Mouse (Mus musculus) kidney, postnatal 25 days (tissue): ENCODE data around the gene Synm.

Experiments
- DNase-seq, 2 experiments: peaks; one replicate each; pipeline ENCODE4 v3.0.0; 2021; ENCODE audit warnings: mixed read lengths in 2 of 2

Synm gene

DNA sequence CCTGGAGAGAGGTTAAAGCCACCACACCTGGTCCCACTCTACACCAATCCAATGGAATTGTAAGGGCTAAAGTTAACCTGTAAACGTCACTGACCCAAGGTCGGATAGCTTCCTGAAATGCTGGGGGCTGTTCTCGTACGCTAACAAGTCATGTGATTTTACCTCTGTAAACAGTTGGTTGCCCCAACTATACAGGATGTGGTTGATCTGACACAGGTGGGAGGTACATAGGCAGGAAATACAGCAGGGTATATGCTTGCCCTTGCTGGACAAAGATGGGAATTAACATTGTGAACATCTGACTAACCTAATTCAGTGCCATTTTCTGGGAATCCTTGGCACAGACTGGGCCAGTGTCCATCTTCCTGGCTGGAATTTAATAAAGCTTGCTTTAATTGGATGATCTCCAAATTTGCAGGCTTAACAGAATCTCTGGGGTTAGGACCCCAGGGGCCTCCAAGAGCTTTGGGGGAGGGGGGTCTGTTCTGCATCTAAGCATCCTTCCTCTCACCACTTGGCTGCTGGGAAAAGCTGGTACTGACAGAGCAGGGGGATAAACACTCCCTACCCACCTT, 11.7 kb downstream of the Synm start:
- no peak for DNase-seq

- DNase-seq = no peak
These were observed 17.8 kb downstream of the Synm start for GRCm38 (mm10) chr7:67741706-67742105.

DNA sequence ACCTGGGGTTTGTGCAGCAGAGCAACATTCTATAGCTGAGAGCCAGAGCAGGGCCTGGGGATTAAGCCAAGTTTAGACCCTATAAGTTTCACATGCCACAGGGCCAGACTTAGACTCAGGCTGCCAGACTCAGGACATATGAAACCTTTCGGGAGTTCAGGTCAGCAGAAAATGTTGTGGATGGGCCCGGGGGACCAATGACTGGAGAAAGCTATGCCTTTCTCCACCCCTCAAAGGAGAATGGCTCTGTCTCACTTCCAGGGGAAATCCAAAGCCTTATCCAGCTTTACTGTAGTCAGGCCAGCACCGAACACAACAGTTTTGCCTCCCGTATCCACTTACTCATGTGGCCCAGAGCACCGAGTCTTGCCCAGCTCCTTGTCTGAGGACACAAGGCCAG, 18.7 kb downstream of the Synm start:
- DNase-seq = no peak

DNA sequence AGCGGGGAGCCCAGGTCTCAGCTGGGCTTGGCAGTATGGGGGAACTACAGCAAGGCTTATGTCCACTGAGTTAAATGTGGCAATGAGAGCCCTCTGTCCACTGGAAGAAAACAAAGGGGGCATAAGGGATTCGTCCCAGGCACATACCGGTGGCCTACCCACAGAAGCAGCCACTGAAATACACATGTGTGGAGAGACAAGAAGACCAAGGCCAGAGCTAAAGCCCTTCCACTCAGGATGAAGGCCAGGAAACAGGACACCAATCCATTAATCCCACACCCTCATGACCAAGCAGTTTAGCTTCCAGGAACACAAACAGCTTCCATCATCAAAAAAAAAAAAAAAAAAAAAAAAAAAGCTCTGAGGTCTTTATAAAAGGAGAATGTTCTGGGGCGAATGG, 19.2 kb downstream of the Synm start:
- no peak for DNase-seq

DNA sequence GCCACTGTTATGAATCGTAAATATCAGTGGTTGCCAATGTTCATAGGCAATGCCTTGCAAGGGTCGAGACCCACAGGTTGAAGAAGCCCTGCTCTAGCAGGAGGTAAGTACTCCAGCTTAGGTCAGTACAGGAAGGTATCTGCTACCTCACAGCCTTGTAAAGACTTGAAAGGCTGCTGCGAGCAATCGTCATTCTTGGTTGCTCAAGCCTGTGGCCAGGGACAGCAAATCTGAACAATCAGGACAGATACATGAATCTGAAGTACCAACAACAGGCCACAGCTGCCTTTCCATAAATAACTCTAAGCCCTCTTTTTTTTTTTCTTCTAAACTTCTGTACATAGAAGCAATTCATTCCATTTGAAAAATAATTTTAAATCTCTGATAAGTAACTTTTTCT, 27.3 kb downstream of the Synm start:
- DNase-seq = no peak

DNA sequence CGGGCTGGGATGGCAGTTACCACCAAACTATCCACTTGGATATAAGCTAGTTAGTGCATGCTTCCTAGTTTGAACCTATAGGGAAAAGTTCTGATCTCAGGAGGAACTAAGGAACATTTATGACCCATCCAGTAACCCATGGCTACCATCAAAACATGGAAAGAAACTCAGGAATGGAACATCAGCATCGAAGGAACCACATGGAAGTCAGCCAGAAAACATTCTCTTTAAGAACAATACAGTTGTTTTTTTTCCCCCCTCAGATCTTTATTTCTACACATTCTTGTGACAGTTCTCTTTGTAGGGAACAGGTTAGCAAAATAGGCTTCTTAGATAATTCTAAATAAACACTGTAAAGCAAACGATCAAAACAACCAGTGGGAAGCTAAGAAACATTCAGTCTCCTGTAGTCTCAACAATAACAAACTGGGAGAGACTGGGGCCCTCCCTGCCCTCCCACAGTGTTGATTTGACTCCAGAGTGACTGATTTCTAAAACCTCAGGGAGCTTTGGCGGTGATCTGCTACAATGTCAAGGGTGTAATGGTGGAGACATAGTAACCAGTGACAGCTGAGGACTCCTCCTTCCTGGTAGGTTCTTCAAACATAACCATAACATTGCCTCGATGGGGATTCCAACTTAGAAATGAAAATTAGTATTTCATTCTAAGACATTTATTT, 29.0 kb downstream of the Synm start:
- no peak for DNase-seq

DNA sequence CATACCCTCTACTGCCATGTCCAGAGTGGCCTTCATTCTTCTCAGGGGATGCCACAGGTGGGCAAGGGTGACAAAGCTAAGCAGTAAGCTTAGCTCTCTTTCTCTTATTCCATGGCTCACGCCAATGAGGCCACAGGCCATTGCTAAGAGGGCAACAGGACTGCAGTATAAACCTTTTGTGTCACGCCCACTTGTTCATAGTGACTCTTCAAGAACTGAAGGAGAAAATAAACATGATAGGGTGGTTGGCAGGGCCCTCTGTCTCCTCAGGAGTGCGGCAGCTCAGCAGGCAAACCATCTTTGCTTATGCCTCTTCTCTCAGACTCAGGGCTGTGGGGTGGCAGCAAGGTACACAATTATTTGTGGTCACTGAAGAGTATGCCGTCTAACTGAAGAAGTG, 30.7 kb downstream of the Synm start:
- DNase-seq = no peak

DNA sequence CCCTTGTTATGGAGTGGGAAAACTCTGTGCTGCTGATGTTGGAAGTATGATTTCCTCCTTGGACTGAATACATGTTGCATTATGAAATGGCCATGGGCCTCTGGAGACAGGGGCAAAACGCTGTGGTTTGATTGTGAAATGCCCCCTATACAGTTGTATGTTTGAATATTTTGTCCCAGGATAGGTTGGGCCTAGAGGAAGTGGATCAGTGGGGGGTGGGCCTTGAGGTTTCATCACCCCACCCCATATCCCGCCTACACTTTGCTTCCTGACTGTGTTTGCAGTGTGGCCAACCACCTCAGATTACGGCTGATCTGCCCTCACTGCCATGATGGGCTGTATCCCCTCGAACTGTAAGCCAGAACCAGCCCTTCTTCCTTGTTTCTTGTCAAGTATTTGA, 31.3 kb downstream of the Synm start:
- DNase-seq = no peak

DNA sequence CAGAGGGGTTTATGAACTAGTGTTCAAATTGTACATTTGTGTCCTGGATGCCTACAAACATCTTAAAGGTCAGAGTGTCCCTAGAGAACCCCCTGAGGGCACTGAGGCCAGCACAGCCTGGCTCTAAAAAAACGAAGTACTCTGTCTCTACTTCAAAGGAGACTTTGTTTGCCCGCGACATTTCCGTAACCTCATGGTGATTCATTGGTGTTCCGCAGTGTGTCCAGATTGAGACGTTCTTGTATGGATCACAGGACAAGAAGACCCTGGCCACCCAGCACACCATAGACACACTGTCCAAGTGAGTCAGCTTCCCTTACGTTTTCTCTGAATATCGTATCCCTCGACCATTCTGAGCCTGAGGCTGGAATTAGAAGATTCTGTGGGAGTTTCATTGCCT, 34.5 kb downstream of the Synm start:
- DNase-seq = no peak

GRCm38 (mm10) chr7:67724536-67724935, 35.0 kb downstream of the Synm start:
- DNase-seq = no peak

DNA sequence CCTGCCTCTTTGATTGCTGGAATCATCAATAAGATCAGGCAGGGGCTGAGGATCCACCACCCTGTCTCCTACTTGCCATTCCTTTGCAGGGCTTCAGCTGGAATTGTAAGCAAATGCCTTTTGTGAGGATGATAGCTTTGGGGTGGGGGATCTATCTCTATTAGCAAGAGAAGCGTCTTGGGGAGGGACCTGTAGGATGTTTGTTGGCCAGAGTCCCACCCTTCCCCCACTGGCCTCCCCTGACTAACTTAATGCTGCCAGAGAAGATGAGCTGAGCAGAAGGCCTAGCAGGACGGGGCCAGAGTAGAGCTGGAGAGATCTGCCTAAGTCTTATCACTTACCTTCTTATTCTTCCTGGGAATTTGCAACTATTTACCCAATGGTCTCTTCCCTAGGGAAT, 37.4 kb downstream of the Synm start:
- DNase-seq = no peak

DNA sequence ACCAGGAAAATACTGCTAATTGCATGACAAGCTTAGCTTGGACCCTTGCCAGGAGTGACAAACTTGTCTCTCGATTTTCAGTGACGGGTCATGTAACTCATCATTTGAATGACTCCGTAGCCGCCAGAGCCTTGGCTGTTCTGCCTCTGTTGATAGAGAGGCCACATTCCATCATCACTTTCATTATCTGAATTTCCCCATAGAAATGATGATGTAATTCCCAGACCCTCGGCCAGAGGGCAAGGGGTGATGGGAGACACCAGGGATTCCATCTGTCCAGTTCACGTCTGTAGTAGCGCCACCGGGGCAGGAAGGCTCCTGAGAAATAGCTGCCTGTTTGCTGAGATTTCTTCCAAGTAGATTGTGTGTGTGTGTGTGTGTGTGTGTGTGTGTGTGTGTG, 40.7 kb downstream of the Synm start:
- DNase-seq = no peak

DNA sequence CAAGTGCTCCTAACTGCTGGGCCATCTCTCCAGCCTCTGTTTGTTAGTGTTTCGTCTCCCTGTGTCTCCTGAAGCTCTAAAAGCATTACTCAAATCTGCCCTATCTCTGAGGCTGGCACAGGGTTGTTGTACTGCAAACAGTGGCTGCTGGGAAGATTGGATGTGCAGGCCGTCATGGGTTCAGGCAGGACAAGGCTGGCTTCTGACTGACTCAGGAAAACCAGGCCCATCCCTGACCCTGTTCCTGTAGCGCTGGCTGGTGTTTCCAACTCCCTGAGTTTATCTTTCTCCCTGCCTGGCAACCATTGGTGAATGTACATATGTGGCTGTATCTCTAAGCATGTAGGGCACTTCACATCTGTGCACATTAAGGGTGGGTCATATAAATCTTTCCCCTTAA, 42.0 kb downstream of the Synm start:
- DNase-seq = no peak

DNA sequence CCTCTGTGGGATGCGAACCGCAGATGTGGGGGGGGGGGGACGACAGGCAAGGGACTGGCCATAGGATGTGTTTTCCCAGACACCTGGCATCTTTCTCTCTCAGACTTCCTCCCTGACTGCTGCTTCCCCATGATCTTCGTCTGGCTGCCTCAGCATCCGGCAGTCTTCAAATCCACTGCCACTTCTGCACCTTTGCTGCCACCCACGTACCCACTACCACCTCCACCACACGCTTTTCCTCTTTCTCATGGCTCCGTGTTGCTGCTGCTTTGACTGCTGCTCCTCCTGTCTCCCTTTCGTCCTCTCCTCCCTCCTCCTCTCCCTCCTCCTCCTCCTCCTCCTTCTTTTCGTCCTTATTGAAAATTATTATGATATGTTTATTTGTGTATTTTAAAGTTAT, 42.6 kb downstream of the Synm start:
- no peak for DNase-seq

DNA sequence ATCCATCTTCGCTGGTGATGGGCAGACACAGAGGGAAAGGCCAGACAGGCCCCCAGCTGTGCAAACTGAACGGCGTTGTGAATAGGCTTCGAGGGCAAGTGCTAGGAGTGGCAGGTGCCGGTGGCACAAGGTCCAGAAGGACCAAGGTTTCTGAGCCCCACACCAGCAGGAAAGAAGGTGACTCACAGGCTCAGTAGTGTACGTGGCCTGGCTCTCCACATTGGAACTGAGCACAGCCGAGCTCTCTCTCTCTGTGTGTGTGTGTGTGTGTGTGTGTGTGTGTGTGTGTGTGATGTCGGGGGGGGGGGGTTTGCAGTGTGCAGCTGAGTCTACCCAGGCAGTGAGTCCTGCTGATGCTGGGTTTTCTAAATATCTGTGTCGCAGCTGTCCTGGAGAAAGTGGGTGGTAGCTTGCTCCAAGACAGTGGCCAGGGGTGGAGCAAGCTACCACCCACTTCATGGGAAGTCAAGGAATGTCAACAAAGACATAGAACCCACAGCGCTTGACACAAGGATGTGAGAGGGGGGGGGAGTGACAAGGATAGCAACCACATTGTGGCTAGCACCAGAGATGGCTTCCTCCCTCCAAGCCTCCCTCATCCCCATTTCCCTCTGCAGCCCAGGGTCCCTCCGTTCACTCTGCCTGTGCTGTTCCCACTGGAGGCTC, 43.2 kb downstream of the Synm start:
- DNase-seq = no peak

DNA sequence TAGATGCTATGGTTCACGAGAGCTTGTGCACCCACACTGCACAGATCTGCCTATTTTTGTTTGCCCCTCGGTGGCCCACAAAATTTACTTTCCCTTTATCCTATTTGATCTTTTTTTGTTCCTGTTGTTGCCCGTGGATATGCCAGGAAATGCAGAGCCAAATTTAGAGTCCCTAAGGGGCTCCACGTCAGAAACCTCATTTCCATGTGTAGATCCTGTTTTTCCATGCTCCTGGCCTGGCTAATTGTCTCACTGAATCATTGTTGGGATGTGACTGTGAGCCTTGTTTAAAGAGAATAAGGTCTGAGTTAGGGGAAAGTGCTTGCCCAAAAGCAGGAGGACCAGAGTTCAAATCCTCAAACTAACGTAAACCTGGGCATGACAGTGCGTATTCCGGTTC, 44.4 kb downstream of the Synm start:
- no peak for DNase-seq

DNA sequence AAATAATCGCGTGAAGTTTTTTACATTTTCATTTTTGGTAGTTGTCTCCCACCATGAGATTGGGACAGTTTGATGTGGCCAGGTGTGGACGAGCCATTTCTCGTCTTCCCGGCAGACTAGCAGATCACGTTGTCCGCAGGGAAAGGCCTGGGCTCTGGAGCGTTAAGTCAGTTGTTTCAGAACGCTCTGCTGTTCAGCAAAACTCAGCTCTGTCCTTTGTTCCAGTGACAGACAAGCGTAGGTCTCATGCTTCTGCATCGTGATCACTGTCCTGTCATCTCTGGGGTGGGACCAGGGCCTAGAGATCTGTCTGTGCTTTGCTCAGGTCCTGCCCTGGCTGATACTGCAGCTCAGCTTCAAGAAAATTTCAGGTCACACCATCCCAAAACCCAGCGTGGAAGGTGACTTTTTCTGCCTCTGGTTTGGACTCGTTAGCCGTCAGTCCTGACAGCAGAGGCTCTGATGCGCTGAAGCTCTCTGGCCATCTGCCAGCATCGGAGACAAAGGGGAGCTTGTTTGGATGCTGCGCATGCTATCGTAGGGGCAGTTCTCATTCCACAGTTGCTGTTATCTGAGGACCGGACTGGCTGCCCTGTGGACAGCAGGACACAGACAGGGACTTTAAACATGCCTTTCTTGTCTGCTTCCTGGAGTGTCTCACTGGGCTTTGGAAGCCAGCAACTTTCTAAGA, 45.6 kb downstream of the Synm start:
- DNase-seq = peak; percentile 54

DNA sequence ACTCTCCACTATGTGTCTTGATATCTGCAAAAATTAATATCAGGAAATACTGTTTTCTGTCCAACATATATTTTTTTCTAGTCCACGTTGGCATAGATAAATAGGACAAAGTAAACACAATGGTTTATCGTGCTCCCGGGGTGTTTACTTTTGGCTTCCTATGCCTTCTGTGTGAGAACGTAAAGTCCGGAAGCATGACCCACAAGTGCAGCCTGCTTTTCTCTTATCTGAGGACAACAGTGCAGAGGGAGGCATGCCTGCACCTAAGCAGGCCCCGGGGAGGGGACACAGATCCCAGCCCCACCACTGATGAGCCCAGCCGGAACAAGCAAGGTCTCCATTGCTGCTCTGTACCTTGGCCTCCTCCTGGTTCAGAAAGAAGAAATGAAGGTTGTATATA, 49.3 kb downstream of the Synm start:
- no peak for DNase-seq

GRCm38 (mm10) chr7:67708160-67708559, 51.4 kb downstream of the Synm start:
- peak in 1 of 2 experiments; percentile 4 for DNase-seq

GRCm38 (mm10) chr7:67701252-67701914, 58.2 kb downstream of the Synm start:
- no peak for DNase-seq

DNA sequence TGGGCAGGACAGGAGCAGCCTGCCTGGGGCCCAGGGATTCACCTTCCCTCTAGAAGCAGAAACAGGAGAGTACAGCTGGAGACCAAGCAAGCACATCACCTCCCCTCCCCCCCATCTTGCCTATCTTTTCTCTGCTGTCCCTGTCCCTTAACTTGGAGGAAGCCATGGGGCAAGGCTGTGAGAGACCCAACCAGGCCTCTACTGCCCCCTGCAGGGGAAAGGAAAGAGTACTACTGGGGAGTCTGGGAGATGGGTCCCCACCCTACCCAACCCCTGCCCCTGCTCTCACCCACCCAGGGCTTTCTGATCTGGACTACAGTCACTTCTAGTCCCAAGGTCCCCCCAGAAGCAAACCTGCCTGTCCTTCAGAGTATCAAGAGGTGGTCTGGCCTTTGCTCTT, 58.7 kb downstream of the Synm start:
- peak; percentile 58 to 68 for DNase-seq

DNA sequence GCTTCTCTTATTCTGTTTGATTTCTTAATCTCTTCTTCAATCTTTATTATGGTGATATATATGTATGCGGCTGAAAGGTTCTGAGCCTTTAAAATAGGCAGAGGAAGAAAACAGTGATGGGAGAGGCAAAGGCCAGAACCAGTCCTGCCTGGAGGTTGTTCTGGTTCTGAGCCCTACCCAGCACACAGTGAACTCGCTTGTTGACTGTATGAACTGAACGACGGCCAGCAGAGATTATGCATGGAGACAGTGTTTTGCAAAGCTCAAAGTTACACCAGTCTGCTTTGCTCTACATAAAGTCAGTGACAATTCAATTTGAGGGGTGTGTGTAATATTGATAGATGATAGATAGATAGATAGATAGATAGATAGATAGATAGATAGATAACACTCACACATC, 60.2 kb downstream of the Synm start:
- DNase-seq = no peak

DNA sequence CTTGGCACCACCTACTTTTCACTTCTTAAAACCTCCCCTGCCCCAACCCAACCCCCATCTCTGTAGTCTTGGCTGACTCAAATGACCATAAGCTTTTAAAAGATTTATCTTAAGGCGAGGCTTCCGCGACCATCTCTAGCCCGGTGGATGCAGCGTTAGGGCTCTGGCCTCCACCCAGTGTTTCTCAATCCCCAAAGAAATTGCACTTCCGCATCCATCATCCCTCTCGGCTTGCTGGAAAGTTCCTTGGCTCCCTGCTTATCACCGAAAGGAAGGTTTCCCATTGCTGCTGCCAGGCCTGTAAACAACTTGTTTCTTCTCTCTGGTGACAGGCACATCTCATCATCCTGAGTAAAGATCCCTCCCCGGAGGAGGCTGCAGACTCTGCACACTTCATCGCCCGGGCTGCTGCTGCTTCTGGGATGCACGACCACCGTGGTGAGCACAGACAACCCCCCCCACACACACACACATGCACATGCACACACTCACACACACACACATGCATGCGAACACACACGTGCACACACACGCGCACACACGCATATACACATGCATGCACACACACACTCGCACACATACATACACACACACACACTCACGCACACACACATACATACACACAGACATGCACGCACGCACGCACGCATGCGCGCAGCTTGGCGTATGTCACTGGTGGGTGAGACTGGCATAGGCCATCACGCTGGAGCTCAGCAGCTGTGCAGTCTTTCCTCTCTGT, 61.5 kb downstream of the Synm start:
- DNase-seq = no peak
